Mouse (Mus musculus): ENCODE measurements around the gene Phactr1.

DNA sequence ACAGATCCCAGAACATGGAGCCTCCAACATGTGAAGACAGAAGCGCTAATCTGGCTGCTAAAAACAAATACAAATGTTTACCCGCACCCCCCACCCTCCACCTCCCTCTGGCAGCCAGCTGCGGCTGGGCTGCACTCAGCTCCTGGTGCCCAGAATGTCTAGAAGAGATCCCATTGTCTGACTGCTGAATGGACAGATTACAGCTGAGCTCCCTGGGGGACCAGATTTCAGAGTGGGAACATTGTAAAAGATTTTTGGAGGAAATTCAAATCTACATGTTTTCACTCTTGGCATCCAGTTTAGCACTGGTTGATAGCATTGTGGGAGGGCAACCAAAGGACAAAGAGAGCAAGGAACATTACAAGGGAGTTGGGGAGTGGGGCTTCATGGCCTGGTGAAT lies 331.1 kb downstream of the Phactr1 start:
- no peak for TF ChIP-seq EP300 (IDR thresholded peaks at IDR 0.05; ENCODE audit: low read depth)
- no peak for TF ChIP-seq CTCF (IDR thresholded peaks at IDR 0.05; ENCODE audit: low read depth)
